8 mouse cellular contexts compared by ENCODE assay signal in the genomic region with DNA sequence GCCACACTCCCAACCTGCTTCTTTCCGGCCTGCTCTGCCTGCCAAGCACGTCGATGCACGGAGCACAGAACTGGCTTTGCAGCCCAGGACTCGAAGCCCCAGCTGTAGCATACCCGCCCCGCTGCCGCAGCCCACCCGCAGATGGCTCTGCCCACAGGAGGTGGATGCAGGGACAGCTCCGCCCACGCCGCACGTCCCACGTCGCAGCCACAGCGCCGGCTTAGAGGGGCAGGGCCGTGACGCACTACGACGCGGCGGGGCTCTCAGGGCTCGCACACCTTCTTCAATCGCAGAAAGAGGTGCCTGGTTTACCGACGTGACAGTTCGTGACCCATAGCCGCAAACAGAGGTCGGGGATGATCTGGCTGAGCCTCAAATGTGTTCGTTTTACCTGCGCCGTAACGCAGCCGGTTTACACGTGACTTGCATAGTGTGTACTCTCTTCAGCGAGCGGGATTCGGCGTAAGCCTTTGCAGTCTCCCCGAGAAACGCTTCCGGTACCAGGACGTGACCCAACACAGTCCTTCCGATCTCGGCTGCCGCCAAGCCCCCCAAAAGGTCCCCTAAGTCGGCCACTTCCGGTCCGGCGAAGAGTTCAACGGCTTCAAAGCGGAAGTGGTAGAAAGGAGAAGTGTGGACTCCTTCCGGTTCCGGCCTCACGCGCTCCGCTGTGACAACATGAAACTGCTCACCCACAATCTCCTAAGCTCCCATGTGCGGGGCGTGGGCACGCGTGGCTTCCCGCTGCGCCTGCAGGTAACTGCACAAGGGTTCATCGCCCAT. TPM values are rescaled to one million over a fixed set of nuclear protein-coding genes. Genes with fewer than 3 reads are reported as not detected.
DNase-seq lines count a peak whose midpoint lies in the region; ATAC-seq and TF ChIP-seq lines count a peak whose summit lies in the region.

Trmt112 (plus strand) TSS at position 192 of the 783 bp plus-strand sequence.
Prdx5 (minus strand) TSS at position 600 of the 783 bp plus-strand sequence.

- H3K9me3 ChIP-seq in heart, embryonic 10.5 days = no peaks in the 10 kb centered on the region
- no peaks in the 10 kb centered on the region for H3K9me3 ChIP-seq in kidney, embryonic 15.5 days (replicated peaks)

- peaks cover 13% of the 10 kb centered on the region for H3K4me1 ChIP-seq in bone marrow macrophage, adult 2 months (ENCODE audit: control insufficient read depth, insufficient read depth, low read length)
- no peaks in the 10 kb centered on the region; the same call in 1 of the 2 replicates for H3K4me1 ChIP-seq in embryonic fibroblast, embryonic 13.5 days (ENCODE audit: control insufficient read depth, insufficient read depth, low read length)
- peaks cover 37% of the 10 kb centered on the region for H3K4me1 ChIP-seq in heart, embryonic 10.5 days
- peaks cover 34% of the 10 kb centered on the region for H3K4me1 ChIP-seq in kidney, embryonic 15.5 days

- no peak for TF ChIP-seq POLR2A in bone marrow macrophage, adult 2 months (IDR thresholded peaks at IDR 0.05; ENCODE audit: borderline replicate concordance, low read depth, low read length)
- TF ChIP-seq POLR2A in embryonic fibroblast, embryonic 13.5 days (IDR thresholded peaks at IDR 0.05; ENCODE audit: low read depth, low read length) = peak; percentile 94

- peak; percentile 91 for ATAC-seq in kidney, embryonic 15.5 days (replicated peaks; ENCODE audit: low FRiP score)
- peak; percentile 67 for ATAC-seq in monocyte, adult 5-6 weeks (replicated peaks; ENCODE audit: insufficient number of reproducible peaks, low FRiP score, low TSS enrichment, poor library complexity, severe bottlenecking)

- DNase-seq in A20 (ENCODE audit: low read depth, low spot score) (peak; percentile 98), liver (peak; percentile 92)
- peak; percentile 96 for DNase-seq in heart, embryonic 10.5 days (ENCODE audit: low spot score)
- peak; percentile 84 to 91 for DNase-seq in spleen, postnatal 4 days (ENCODE audit: low spot score in 2 of 2)

- H3K27me3 ChIP-seq in heart, embryonic 10.5 days (ENCODE audit: insufficient read depth, poor library complexity, severe bottlenecking) = no peaks in the 10 kb centered on the region
- H3K27me3 ChIP-seq in kidney, embryonic 15.5 days = no peaks in the 10 kb centered on the region

- peaks cover 60% of the 10 kb centered on the region for H3K36me3 ChIP-seq in heart, embryonic 10.5 days
- H3K36me3 ChIP-seq in kidney, embryonic 15.5 days = peaks cover 64% of the 10 kb centered on the region

- peak within 1 kb of the TSS; percentile 90 for H3K4me2 ChIP-seq in kidney, embryonic 15.5 days

- TF ChIP-seq CTCF in bone marrow macrophage, adult 2 months (IDR thresholded peaks at IDR 0.05; ENCODE audit: low read depth, low read length) = no peak
- no peak for TF ChIP-seq CTCF in embryonic fibroblast, embryonic 13.5 days (IDR thresholded peaks at IDR 0.05; ENCODE audit: borderline replicate concordance, insufficient read depth, low read length)

- H3K9ac ChIP-seq in kidney, embryonic 15.5 days = peak within 1 kb of the TSS; percentile 71

- H3K27ac ChIP-seq in bone marrow macrophage, adult 2 months (ENCODE audit: insufficient read depth, low read depth, low read length) = peak within 1 kb of the TSS; percentile 98
- H3K27ac ChIP-seq in embryonic fibroblast, embryonic 13.5 days (ENCODE audit: insufficient read depth, low read length) = peak within 1 kb of the TSS; percentile 96
- peak within 1 kb of the TSS; percentile 96 for H3K27ac ChIP-seq in heart, embryonic 10.5 days
- H3K27ac ChIP-seq in kidney, embryonic 15.5 days = peak within 1 kb of the TSS; percentile 99

- peak within 1 kb of the TSS; percentile 81 for H3K4me3 ChIP-seq in bone marrow macrophage, adult 2 months (ENCODE audit: insufficient read depth, low read length)
- H3K4me3 ChIP-seq in embryonic fibroblast, embryonic 13.5 days (ENCODE audit: insufficient read depth, low read length) = peak within 1 kb of the TSS; percentile 67
- H3K4me3 ChIP-seq in heart, embryonic 10.5 days = peak within 1 kb of the TSS; percentile 76
- H3K4me3 ChIP-seq in kidney, embryonic 15.5 days (replicated peaks) = peak within 1 kb of the TSS; percentile 70

- WGBS in heart, embryonic 10.5 days = under 1% methylated on average over 65 of the region's 65 CpGs
- WGBS in kidney, embryonic 15.5 days = under 1% methylated on average over 65 of the region's 65 CpGs

RNA-seq across cellular contexts. Expression of gene Trmt112, which starts in this region (rescaled TPM):
- polyA plus RNA-seq in bone marrow macrophage, adult 2 months (2012; ENCODE audit: insufficient read depth, insufficient read length, missing spikeins) = 71.2 and 82.0 TPM in 2 replicates
- 61.4 and 74.9 TPM in 2 replicates for polyA plus RNA-seq in embryonic fibroblast, embryonic 13.5 days (2011; ENCODE audit: insufficient read length, low read depth, missing spikeins)
- polyA plus RNA-seq in heart, embryonic 10.5 days (2016; fragmentation: Nextera tagmentation; extraction: Ambion mirVana) = 89.9 and 116 TPM in 2 replicates
- polyA plus RNA-seq in kidney, embryonic 15.5 days (2015; fragmentation: Nextera tagmentation; extraction: Ambion mirVana) = 148 and 167 TPM in 2 replicates
- 84.5 to 135 TPM (median 85.6 TPM) in 3 replicates for total RNA-seq in monocyte, adult 5-6 weeks (2017)

RNA-seq across cellular contexts. Expression of gene Prdx5, which starts in this region (rescaled TPM):
- 349 and 382 TPM in 2 replicates for polyA plus RNA-seq in bone marrow macrophage, adult 2 months (2012; ENCODE audit: insufficient read depth, insufficient read length, missing spikeins)
- polyA plus RNA-seq in embryonic fibroblast, embryonic 13.5 days (2011; ENCODE audit: insufficient read length, low read depth, missing spikeins) = 161 and 235 TPM in 2 replicates
- polyA plus RNA-seq in heart, embryonic 10.5 days (2016; fragmentation: Nextera tagmentation; extraction: Ambion mirVana) = 166 and 169 TPM in 2 replicates
- 268 and 275 TPM in 2 replicates for polyA plus RNA-seq in kidney, embryonic 15.5 days (2015; fragmentation: Nextera tagmentation; extraction: Ambion mirVana)
- total RNA-seq in monocyte, adult 5-6 weeks (2017) = 520 to 936 TPM (median 803 TPM) in 3 replicates

Comparison
In these comparisons a context has a peak if more than half of its experiments do, and no peak if none do; other contexts are left out.
1. Peak in every context shown above with its lines: DNase-seq, ATAC-seq, H3K4me3 ChIP-seq and H3K27ac ChIP-seq.